Mouse (Mus musculus) hindbrain, embryonic 10.5 days (tissue): ENCODE data around the gene Oard1. TPM values are rescaled to one million over a fixed set of nuclear protein-coding genes. Genes with fewer than 3 reads are reported as not detected.

Source experiments
- DNase-seq: peaks from one replicate; pipeline ENCODE4 v3.0.0-alpha.2; 2017; ENCODE audit warnings: low spot score
- H3K27ac ChIP-seq: fragments of 300-500 bp; sonication (generic); 2 replicates; pipeline ENCODE4 v1.5.1; 2016; ENCODE audit warnings: mild to moderate bottlenecking, moderate library complexity
- H3K27me3 ChIP-seq: fragments of 300-500 bp; sonication (generic); 2 replicates; pipeline ENCODE4 v1.6.1; 2016; ENCODE audit warnings: mild to moderate bottlenecking; ENCODE audit not compliant: poor library complexity, insufficient read depth, severe bottlenecking
- H3K36me3 ChIP-seq: fragments of 300-500 bp; sonication (generic); 2 replicates; pipeline ENCODE4 v1.6.1; 2016; ENCODE audit warnings: mild to moderate bottlenecking, moderate library complexity
- H3K4me1 ChIP-seq: fragments of 300-500 bp; sonication (generic); replicated peaks from 2 replicates; pipeline ENCODE4 v1.6.1; 2016; ENCODE audit warnings: mild to moderate bottlenecking
- H3K4me3 ChIP-seq: fragments of 300-500 bp; sonication (generic); 2 replicates; pipeline ENCODE4 v1.5.1; 2016; ENCODE audit warnings: mild to moderate bottlenecking, moderate library complexity
- H3K9me3 ChIP-seq: fragments of 300-500 bp; sonication (generic); 2 replicates; pipeline ENCODE4 v1.6.1; 2016; ENCODE audit warnings: mild to moderate bottlenecking, moderate library complexity
- WGBS: fragments of 180-500 bp; shearing (Covaris S2); methylation state at CpG from one replicate; pipeline ENCODE4 v1.1.7; 2016; 5-methylcytosine and 5-hydroxymethylcytosine counted together
- polyA plus RNA-seq: library from polyadenylated mRNA; unstranded; fragments of >200 nt; fragmentation: Nextera tagmentation; extraction: Ambion mirVana; gene quantifications from 2 replicates; pipeline ENCODE4 v1.2.1, GENCODE M21; 2016

Gene Oard1
- polyA plus RNA-seq, result 81.8 and 99.4 TPM in 2 replicates

GRCm38 (mm10) chr17:48409380-48410298 lies at the start of gene Oard1, which contains the start of gene Nfya:
Oard1 (plus strand) TSS chr17:48410014.
Nfya (minus strand) TSS chr17:48409906.
- peak within 1 kb of the TSS; percentile 99 for H3K27ac ChIP-seq
- peak; percentile 100 for DNase-seq
- peak within 1 kb of the TSS; percentile 90 for H3K4me3 ChIP-seq
- under 1% methylated on average over 84 of the region's 84 CpGs for WGBS
- peaks cover 29% of the 10 kb centered on the region for H3K4me1 ChIP-seq
- H3K36me3 ChIP-seq, result peaks cover 35% of the 10 kb centered on the region
- H3K9me3 ChIP-seq, result no peaks in the 10 kb centered on the region
- no peaks in the 10 kb centered on the region for H3K27me3 ChIP-seq

GRCm38 (mm10) chr17:48360462-48360861 lies 49.4 kb upstream of the Oard1 start:
- no peaks in the 10 kb centered on the region for H3K27me3 ChIP-seq
- no peaks in the 10 kb centered on the region for H3K9me3 ChIP-seq
- H3K4me3 ChIP-seq, result no peak overlapping the region
- H3K36me3 ChIP-seq, result no peaks in the 10 kb centered on the region
- peaks cover 3% of the 10 kb centered on the region for H3K4me1 ChIP-seq
- no peak for DNase-seq
- WGBS, result 82% methylated on average over 4 of the region's 4 CpGs
- no peak overlapping the region for H3K27ac ChIP-seq

DNA sequence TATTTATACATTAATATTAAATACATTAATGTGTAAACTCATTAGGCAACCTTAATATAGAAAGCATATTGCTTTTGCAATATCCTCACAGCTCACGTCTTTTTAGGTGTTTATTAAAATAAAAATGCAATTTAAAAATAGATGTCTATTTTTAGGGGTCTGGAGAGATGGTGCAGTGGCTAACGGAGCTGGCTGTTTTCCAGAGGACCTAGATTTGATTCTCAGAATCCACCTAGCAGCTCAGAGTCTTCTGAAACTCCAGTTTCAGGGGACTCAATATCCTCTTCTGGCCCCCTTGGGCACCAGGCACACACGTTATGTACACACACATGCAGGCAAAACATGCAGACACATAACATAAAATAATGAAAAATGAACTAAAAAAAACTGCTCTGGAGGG lies 47.5 kb upstream of the Oard1 start:
- peaks cover 11% of the 10 kb centered on the region for H3K4me1 ChIP-seq
- no peaks in the 10 kb centered on the region for H3K27me3 ChIP-seq
- H3K27ac ChIP-seq, result no peak overlapping the region
- H3K9me3 ChIP-seq, result no peaks in the 10 kb centered on the region
- H3K36me3 ChIP-seq, result no peaks in the 10 kb centered on the region
- no peak for DNase-seq
- no peak overlapping the region for H3K4me3 ChIP-seq
- WGBS, result 85% methylated on average over 3 of the region's 3 CpGs

DNA sequence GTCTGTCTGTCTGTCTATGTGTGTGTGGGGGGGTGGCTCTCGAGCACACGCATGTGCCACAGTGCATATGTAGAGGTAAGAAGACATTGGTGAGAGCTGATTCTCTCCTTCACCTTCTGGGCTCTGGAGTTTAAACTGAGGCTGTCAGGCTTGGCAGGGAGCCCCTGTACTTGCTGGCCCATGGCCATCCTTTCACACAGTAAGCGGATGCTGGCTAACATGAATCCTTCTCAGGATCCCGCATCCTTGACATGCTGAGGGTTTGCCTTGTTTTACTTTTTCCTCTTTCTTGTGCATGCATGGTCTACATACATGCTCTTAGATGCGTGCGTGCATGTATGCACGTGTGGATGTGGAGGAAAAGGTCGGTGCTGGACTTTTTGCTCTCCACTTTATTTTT lies 46.8 kb upstream of the Oard1 start:
- no peaks in the 10 kb centered on the region for H3K27me3 ChIP-seq
- H3K4me1 ChIP-seq, result peaks cover 11% of the 10 kb centered on the region
- 93% methylated on average over 8 of the region's 8 CpGs for WGBS
- no peaks in the 10 kb centered on the region for H3K9me3 ChIP-seq
- no peaks in the 10 kb centered on the region for H3K36me3 ChIP-seq
- no peak overlapping the region for H3K4me3 ChIP-seq
- H3K27ac ChIP-seq, result no peak overlapping the region
- no peak for DNase-seq

DNA sequence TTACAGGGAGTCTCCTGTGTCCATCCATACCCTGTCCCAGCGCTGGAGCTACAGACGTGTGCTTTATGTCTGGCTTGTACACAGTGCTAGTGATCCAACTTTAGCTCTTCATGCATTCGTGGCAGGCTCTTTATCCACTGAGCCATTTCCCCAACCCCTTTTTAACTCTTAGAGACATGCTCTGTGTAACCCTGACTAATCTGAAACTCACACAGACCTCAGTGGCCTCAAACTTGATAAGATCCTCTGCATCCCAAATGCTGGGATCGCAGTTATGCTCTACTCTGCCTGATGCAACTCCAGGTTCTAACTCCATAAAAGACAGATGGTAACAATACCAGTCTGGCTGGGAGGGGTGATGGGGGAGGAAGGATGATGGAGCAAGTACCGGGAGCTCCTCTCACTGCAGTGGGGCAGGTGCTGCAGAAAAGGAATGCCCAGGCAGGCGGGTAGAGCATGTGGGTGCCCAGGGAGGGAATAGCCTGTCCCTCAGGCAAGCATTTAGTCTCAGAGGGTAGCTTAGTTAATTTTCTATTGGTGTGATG lies 46.3 kb upstream of the Oard1 start:
- DNase-seq, result no peak
- Histone ChIP-seq H3K27ac (no peak overlapping the region), H3K4me1 (peaks cover 11% of the 10 kb centered on the region), H3K27me3 (no peaks in the 10 kb centered on the region), H3K4me3 (no peak overlapping the region), H3K9me3 (no peaks in the 10 kb centered on the region), H3K36me3 (no peaks in the 10 kb centered on the region)
- WGBS, result 87% methylated on average over 6 of the region's 6 CpGs

DNA sequence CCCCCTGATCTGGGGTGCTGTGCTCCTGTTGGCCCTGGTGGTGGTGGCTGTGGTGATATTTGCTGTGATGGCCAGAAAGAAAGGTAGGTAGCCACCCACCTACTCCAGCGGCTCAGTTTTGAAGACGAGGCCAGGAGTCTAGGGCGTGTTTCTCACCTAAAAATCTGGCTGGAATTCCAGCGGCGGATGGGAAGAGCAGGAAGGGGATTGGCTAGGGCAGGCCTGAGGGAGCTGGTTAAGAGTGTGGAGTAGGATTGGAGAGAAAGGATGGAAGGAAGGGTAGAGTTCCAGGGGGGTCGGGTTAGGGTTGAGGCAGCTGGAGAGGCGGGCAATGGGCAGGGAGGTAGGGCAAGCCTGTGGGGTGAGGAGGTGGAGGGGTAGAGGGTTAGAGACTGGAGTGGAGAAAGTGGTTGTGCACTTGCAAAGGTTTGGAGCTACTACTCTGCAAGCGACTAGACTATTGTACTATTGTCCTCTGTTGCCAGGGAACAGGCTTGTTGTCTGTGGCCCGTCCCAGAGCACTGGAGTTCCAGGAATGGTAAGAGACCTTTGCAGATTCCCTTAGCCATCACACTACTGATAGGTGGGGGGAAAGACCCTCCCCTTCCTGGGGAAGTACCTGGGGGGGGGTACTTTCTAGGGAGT lies 44.2 kb upstream of the Oard1 start:
- Histone ChIP-seq H3K36me3 (no peaks in the 10 kb centered on the region), H3K27me3 (no peaks in the 10 kb centered on the region), H3K9me3 (no peaks in the 10 kb centered on the region), H3K4me3 (no peak overlapping the region), H3K4me1 (peaks cover 11% of the 10 kb centered on the region), H3K27ac (peak overlapping the region; percentile 23; the same call in 1 of the 2 replicates)
- no peak for DNase-seq
- WGBS, result 70% methylated on average over 9 of the region's 9 CpGs

- WGBS, result 89% methylated on average over 5 of the region's 5 CpGs
- DNase-seq, result no peak
- Histone ChIP-seq H3K4me3 (no peak overlapping the region), H3K4me1 (peaks cover 11% of the 10 kb centered on the region), H3K36me3 (no peaks in the 10 kb centered on the region), H3K27me3 (no peaks in the 10 kb centered on the region), H3K27ac (no peak overlapping the region), H3K9me3 (no peaks in the 10 kb centered on the region)
Measured at GRCm38 (mm10) chr17:48366806-48367205, 43.0 kb upstream of the Oard1 start.

DNA sequence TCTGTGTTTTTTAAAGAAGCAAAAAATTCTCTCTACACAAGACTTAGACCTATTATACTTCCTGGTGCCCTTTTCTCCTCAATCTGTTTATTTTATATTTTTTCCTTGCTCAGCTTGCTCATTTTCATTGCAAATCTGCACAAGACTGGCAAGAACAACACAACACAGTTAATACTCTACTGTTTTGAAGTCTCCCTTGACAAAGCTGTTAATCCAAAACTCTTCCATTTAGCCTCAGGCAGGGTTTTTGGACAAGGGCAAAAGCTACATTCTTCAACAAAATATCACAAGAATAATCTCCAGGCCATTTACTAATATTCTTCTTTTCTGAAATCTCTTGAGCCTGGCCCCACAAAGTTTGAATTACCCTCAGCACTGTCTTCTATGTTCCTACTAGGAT lies 38.2 kb upstream of the Oard1 start:
- no peak overlapping the region for H3K27ac ChIP-seq
- DNase-seq, result no peak
- H3K27me3 ChIP-seq, result no peaks in the 10 kb centered on the region
- H3K9me3 ChIP-seq, result no peaks in the 10 kb centered on the region
- no peaks in the 10 kb centered on the region for H3K4me1 ChIP-seq
- no peak overlapping the region for H3K4me3 ChIP-seq
- H3K36me3 ChIP-seq, result no peaks in the 10 kb centered on the region

DNA sequence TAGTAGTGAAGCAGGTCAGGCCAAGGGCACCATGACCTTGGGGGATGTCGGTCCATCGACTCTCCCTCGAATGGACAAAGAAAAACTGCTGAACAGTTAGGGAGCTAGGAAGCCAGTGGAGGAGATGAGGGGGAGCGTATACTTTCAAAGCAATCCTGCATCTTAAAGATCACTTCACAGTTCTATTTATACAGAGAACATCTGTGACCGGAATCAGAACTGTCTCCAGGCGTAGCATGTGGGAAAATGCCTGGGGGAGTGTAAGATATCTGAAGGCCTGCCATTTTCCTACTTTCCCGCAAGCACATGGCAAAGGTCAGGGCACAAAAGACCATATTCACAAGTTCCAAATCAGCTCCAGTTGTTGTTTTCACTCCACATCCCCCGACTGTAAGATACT lies 36.8 kb upstream of the Oard1 start:
- Histone ChIP-seq H3K9me3 (no peaks in the 10 kb centered on the region), H3K27ac (no peak overlapping the region), H3K36me3 (no peaks in the 10 kb centered on the region), H3K4me3 (no peak overlapping the region), H3K4me1 (no peaks in the 10 kb centered on the region), H3K27me3 (no peaks in the 10 kb centered on the region)
- DNase-seq, result no peak
- 75% methylated on average over 8 of the region's 8 CpGs for WGBS

- Histone ChIP-seq H3K9me3 (no peaks in the 10 kb centered on the region), H3K27ac (no peak overlapping the region), H3K27me3 (no peaks in the 10 kb centered on the region), H3K4me3 (no peak overlapping the region), H3K36me3 (no peaks in the 10 kb centered on the region), H3K4me1 (no peaks in the 10 kb centered on the region)
- no peak for DNase-seq
- WGBS, result 90% methylated on average over 1 of the region's 1 CpGs
Measured at GRCm38 (mm10) chr17:48376102-48376501, 33.7 kb upstream of the Oard1 start.

- H3K9me3 ChIP-seq, result no peaks in the 10 kb centered on the region
- no peaks in the 10 kb centered on the region for H3K27me3 ChIP-seq
- H3K4me3 ChIP-seq, result no peak overlapping the region
- no peak overlapping the region for H3K27ac ChIP-seq
- no peaks in the 10 kb centered on the region for H3K4me1 ChIP-seq
- no peaks in the 10 kb centered on the region for H3K36me3 ChIP-seq
- DNase-seq, result no peak
Measured at GRCm38 (mm10) chr17:48379050-48379449, 30.8 kb upstream of the Oard1 start.

- Histone ChIP-seq H3K36me3 (peaks cover 54% of the 10 kb centered on the region), H3K4me1 (no peaks in the 10 kb centered on the region), H3K27me3 (no peaks in the 10 kb centered on the region), H3K9me3 (no peaks in the 10 kb centered on the region), H3K4me3 (no peak overlapping the region), H3K27ac (no peak overlapping the region)
- no peak for DNase-seq
- WGBS, result 82% methylated on average over 2 of the region's 2 CpGs
Measured at GRCm38 (mm10) chr17:48385786-48386461, 23.9 kb upstream of the Oard1 start.
